Mouse (Mus musculus): ENCODE measurements at regions not wholly inside any gene's neighbourhood (a gene's known extent, or its start where the extent isn't known, plus 50 kb on each side); places are given as distances from the start of the nearest gene placed in this dataset.

DNA sequence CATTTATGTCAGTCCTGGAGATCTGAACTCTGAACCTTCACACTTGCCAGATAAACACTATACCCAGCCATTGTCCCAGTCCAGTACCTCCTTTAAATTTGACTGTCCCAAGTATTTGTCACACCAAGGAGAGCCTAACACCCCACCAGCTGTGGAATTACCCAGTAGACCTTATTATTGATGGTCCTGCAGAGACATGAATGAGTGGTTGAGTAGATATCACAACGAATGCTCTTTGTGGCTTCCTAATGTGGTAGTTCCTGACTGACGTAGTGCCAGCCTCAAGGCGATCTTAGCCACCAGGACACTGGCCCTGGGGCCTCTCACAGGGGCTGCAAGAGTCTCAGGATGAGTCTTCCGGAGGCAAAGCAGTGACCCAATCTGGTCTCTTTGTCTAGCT, 142.9 kb upstream of the Hs6st1 start:
- TF ChIP-seq GATA1 (IDR thresholded peaks at IDR 0.05; ENCODE audit: borderline replicate concordance, low read length) (no peak), FLI1 (IDR thresholded peaks at IDR 0.05; ENCODE audit: low read length) (no peak)

Data from megakaryocyte, embryonic 14.5 days (primary cell).